Mouse (Mus musculus): ENCODE results near the gene Zfp316.

Zfp316 gene

GRCm38 (mm10) chr5:143287774-143288328, 18.0 kb upstream of the Zfp316 start:
- DNase-seq (ENCODE audit: extremely low read depth, insufficient read length, low spot score) = no peak

GRCm38 (mm10) chr5:143284762-143285161, 14.9 kb upstream of the Zfp316 start:
- DNase-seq (ENCODE audit: extremely low read depth, insufficient read length, low spot score) = no peak

GRCm38 (mm10) chr5:143279247-143279646, 9.4 kb upstream of the Zfp316 start:
- DNase-seq (ENCODE audit: extremely low read depth, insufficient read length, low spot score) = no peak

- DNase-seq (ENCODE audit: extremely low read depth, insufficient read length, low spot score) = no peak
These were observed 5.9 kb upstream of the Zfp316 start for GRCm38 (mm10) chr5:143275761-143276160.

GRCm38 (mm10) chr5:143272540-143273330, 2.9 kb upstream of the Zfp316 start:
- DNase-seq (ENCODE audit: extremely low read depth, insufficient read length, low spot score) = peak; percentile 30

GRCm38 (mm10) chr5:143272108-143272507, 2.3 kb upstream of the Zfp316 start:
- DNase-seq (ENCODE audit: extremely low read depth, insufficient read length, low spot score) = no peak

GRCm38 (mm10) chr5:143271642-143272041, 1.8 kb upstream of the Zfp316 start:
- DNase-seq (ENCODE audit: extremely low read depth, insufficient read length, low spot score) = peak; percentile 78

- no peak for DNase-seq (ENCODE audit: extremely low read depth, insufficient read length, low spot score)
These were observed 313 bp upstream of the Zfp316 start for GRCm38 (mm10) chr5:143270151-143270519.

GRCm38 (mm10) chr5:143268985-143269362, 848 bp downstream of the Zfp316 start:
- DNase-seq (ENCODE audit: extremely low read depth, insufficient read length, low spot score) = no peak

GRCm38 (mm10) chr5:143266794-143267193, 3.0 kb downstream of the Zfp316 start:
- DNase-seq (ENCODE audit: extremely low read depth, insufficient read length, low spot score) = no peak

- no peak for DNase-seq (ENCODE audit: extremely low read depth, insufficient read length, low spot score)
These were observed 4.4 kb downstream of the Zfp316 start for GRCm38 (mm10) chr5:143265409-143265808.

GRCm38 (mm10) chr5:143264689-143265088, 5.1 kb downstream of the Zfp316 start:
- peak; percentile 68 for DNase-seq (ENCODE audit: extremely low read depth, insufficient read length, low spot score)

GRCm38 (mm10) chr5:143261636-143262035, 8.2 kb downstream of the Zfp316 start:
- no peak for DNase-seq (ENCODE audit: extremely low read depth, insufficient read length, low spot score)

- no peak for DNase-seq (ENCODE audit: extremely low read depth, insufficient read length, low spot score)
These were observed 14.0 kb downstream of the Zfp316 start for GRCm38 (mm10) chr5:143255802-143256201.

GRCm38 (mm10) chr5:143255131-143255519, 14.7 kb downstream of the Zfp316 start:
- no peak for DNase-seq (ENCODE audit: extremely low read depth, insufficient read length, low spot score)

- DNase-seq (ENCODE audit: extremely low read depth, insufficient read length, low spot score) = peak; percentile 48
These were observed 15.2 kb downstream of the Zfp316 start for GRCm38 (mm10) chr5:143254487-143255130.

GRCm38 (mm10) chr5:143253881-143254486, 15.8 kb downstream of the Zfp316 start:
- DNase-seq (ENCODE audit: extremely low read depth, insufficient read length, low spot score) = no peak

GRCm38 (mm10) chr5:143253186-143253880, 16.5 kb downstream of the Zfp316 start:
- DNase-seq (ENCODE audit: extremely low read depth, insufficient read length, low spot score) = peak; percentile 34

GRCm38 (mm10) chr5:143252791-143253185, 17.0 kb downstream of the Zfp316 start:
- no peak for DNase-seq (ENCODE audit: extremely low read depth, insufficient read length, low spot score)

GRCm38 (mm10) chr5:143252039-143252438, 17.8 kb downstream of the Zfp316 start:
- DNase-seq (ENCODE audit: extremely low read depth, insufficient read length, low spot score) = no peak

- DNase-seq (ENCODE audit: extremely low read depth, insufficient read length, low spot score) = no peak
These were observed 24.9 kb downstream of the Zfp316 start for GRCm38 (mm10) chr5:143244926-143245325.
